Mouse (Mus musculus) hindbrain, embryonic 12.5 days (tissue): Measurements from ENCODE around the gene Rab35. TPM values are rescaled to one million over a fixed set of nuclear protein-coding genes. Genes with fewer than 3 reads are reported as not detected.

Experiments
- ATAC-seq: fragments of 200-750 bp; cut with Nextera tagmentation; 2 replicates; pipeline ENCODE4 v1.8.0; 2017; ENCODE audit warnings: moderate TSS enrichment; ENCODE audit not compliant: low FRiP score
- H3K27ac ChIP-seq: fragments of 300-500 bp; sonication (generic); 2 replicates; pipeline ENCODE4 v1.5.1; 2016; ENCODE audit warnings: mild to moderate bottlenecking
- H3K27me3 ChIP-seq: fragments of 300-500 bp; sonication (generic); 2 replicates; pipeline ENCODE4 v1.6.1; 2016; ENCODE audit warnings: mild to moderate bottlenecking
- H3K36me3 ChIP-seq: fragments of 300-500 bp; sonication (generic); 2 replicates; pipeline ENCODE4 v1.6.1; 2016; ENCODE audit warnings: mild to moderate bottlenecking
- H3K4me1 ChIP-seq: fragments of 300-500 bp; sonication (generic); 2 replicates; pipeline ENCODE4 v1.6.1; 2016
- H3K4me2 ChIP-seq: fragments of 300-500 bp; sonication (generic); replicated peaks from 2 replicates; pipeline ENCODE4 v1.6.1; 2016; ENCODE audit warnings: mild to moderate bottlenecking
- H3K4me3 ChIP-seq: fragments of 300-500 bp; sonication (generic); 2 replicates; pipeline ENCODE4 v1.5.1; 2016; ENCODE audit warnings: mild to moderate bottlenecking
- H3K9ac ChIP-seq: fragments of 300-500 bp; sonication (generic); 2 replicates; pipeline ENCODE4 v1.6.1; 2016; ENCODE audit warnings: mild to moderate bottlenecking, moderate library complexity
- H3K9me3 ChIP-seq: fragments of 300-500 bp; sonication (generic); replicated peaks from 2 replicates; pipeline ENCODE4 v1.6.1; 2016; ENCODE audit warnings: mild to moderate bottlenecking
- WGBS: fragments of 180-500 bp; shearing (Covaris S2); methylation state at CpG from one replicate; pipeline ENCODE4 v1.1.7; 2016; 5-methylcytosine and 5-hydroxymethylcytosine counted together
- polyA plus RNA-seq: library from polyadenylated mRNA; unstranded; fragments of >200 nt; fragmentation: Nextera tagmentation; extraction: Ambion mirVana; gene quantifications from 2 replicates; pipeline ENCODE4 v1.2.1, GENCODE M21; 2016

Gene Rab35
- polyA plus RNA-seq, 1 experiment from 2014 or later = 19.7 TPM

GRCm38 (mm10) chr5:115651821-115652220, 20.1 kb downstream of the Rab35 start:
- Histone ChIP-seq H3K4me2 (peak overlapping the region; percentile 66; the same call in 1 of the 2 replicates), H3K4me1 (peaks cover 19% of the 10 kb centered on the region), H3K9me3 (no peaks in the 10 kb centered on the region), H3K36me3 (peaks cover 24% of the 10 kb centered on the region), H3K4me3 (no peak overlapping the region), H3K27me3 (no peaks in the 10 kb centered on the region), H3K9ac (no peak overlapping the region), H3K27ac (0 out of 2 replicates have a peak overlapping the region, but pooled peaks have one; percentile 77)
- ATAC-seq = no peak
- WGBS = 89% methylated on average over 10 of the region's 10 CpGs

GRCm38 (mm10) chr5:115652681-115653575, 21.2 kb downstream of the Rab35 start:
- peak overlapping the region; percentile 56 for H3K9ac ChIP-seq
- ATAC-seq = peak; percentile 99
- H3K9me3 ChIP-seq = no peaks in the 10 kb centered on the region
- peak overlapping the region; percentile 40 for H3K4me3 ChIP-seq
- peak overlapping the region; percentile 77 for H3K27ac ChIP-seq
- H3K4me2 ChIP-seq = peak overlapping the region; percentile 66
- H3K36me3 ChIP-seq = peaks cover 14% of the 10 kb centered on the region
- WGBS = 4% methylated on average over 35 of the region's 35 CpGs
- H3K4me1 ChIP-seq = peaks cover 19% of the 10 kb centered on the region
- H3K27me3 ChIP-seq = no peaks in the 10 kb centered on the region

GRCm38 (mm10) chr5:115653776-115654175, 22.1 kb downstream of the Rab35 start:
- H3K9ac ChIP-seq = no peak overlapping the region
- H3K27ac ChIP-seq = no peak overlapping the region
- no peak for ATAC-seq
- peaks cover 17% of the 10 kb centered on the region for H3K4me1 ChIP-seq
- H3K4me2 ChIP-seq = no peak overlapping the region
- no peaks in the 10 kb centered on the region for H3K27me3 ChIP-seq
- peaks cover 7% of the 10 kb centered on the region for H3K36me3 ChIP-seq
- whole genome bisulfite sequencing = 87% methylated on average over 12 of the region's 12 CpGs
- no peak overlapping the region for H3K4me3 ChIP-seq
- H3K9me3 ChIP-seq = no peaks in the 10 kb centered on the region

GRCm38 (mm10) chr5:115656677-115657076, 25.0 kb downstream of the Rab35 start:
- Histone ChIP-seq H3K27ac (no peak overlapping the region), H3K27me3 (no peaks in the 10 kb centered on the region), H3K4me1 (peaks cover 9% of the 10 kb centered on the region), H3K9me3 (no peaks in the 10 kb centered on the region), H3K4me2 (no peak overlapping the region), H3K9ac (no peak overlapping the region), H3K4me3 (no peak overlapping the region), H3K36me3 (no peaks in the 10 kb centered on the region)
- no peak for ATAC-seq
- 88% methylated on average over 6 of the region's 6 CpGs for WGBS

GRCm38 (mm10) chr5:115657234-115657633, 25.5 kb downstream of the Rab35 start:
- Histone ChIP-seq H3K4me1 (peaks cover 4% of the 10 kb centered on the region; the same call in 1 of the 2 replicates), H3K27ac (no peak overlapping the region), H3K9ac (no peak overlapping the region), H3K27me3 (no peaks in the 10 kb centered on the region), H3K36me3 (0 out of 2 replicates have a peak, but pooled peaks cover 1% of the 10 kb centered on the region), H3K4me3 (no peak overlapping the region), H3K9me3 (no peaks in the 10 kb centered on the region), H3K4me2 (no peak overlapping the region)
- no peak for ATAC-seq
- 84% methylated on average over 1 of the region's 1 CpGs for WGBS

GRCm38 (mm10) chr5:115658352-115658751, 26.6 kb downstream of the Rab35 start:
- Histone ChIP-seq H3K4me2 (no peak overlapping the region), H3K4me3 (no peak overlapping the region), H3K27me3 (no peaks in the 10 kb centered on the region), H3K4me1 (no peaks in the 10 kb centered on the region), H3K9me3 (no peaks in the 10 kb centered on the region), H3K27ac (no peak overlapping the region), H3K9ac (no peak overlapping the region), H3K36me3 (peaks cover 5% of the 10 kb centered on the region; the same call in 1 of the 2 replicates)
- WGBS = 88% methylated on average over 6 of the region's 6 CpGs
- ATAC-seq = no peak

GRCm38 (mm10) chr5:115662658-115663057, 30.9 kb downstream of the Rab35 start:
- peaks cover 5% of the 10 kb centered on the region; the same call in 1 of the 2 replicates for H3K36me3 ChIP-seq
- no peak overlapping the region for H3K4me2 ChIP-seq

GRCm38 (mm10) chr5:115666366-115667065, 34.8 kb downstream of the Rab35 start:
- Histone ChIP-seq H3K4me2 (no peak overlapping the region), H3K27ac (no peak overlapping the region), H3K27me3 (no peaks in the 10 kb centered on the region), H3K4me3 (no peak overlapping the region), H3K9me3 (no peaks in the 10 kb centered on the region), H3K9ac (no peak overlapping the region), H3K4me1 (0 out of 2 replicates have a peak, but pooled peaks cover 3% of the 10 kb centered on the region), H3K36me3 (peaks cover 5% of the 10 kb centered on the region; the same call in 1 of the 2 replicates)
- no peak for ATAC-seq
- 67% methylated on average over 8 of the region's 8 CpGs for WGBS

More at GRCm38 (mm10) chr5:115662658-115663057, 30.9 kb downstream of the Rab35 start:
- Histone ChIP-seq H3K4me1 (no peaks in the 10 kb centered on the region), H3K4me3 (no peak overlapping the region), H3K9ac (no peak overlapping the region), H3K27me3 (no peaks in the 10 kb centered on the region), H3K27ac (no peak overlapping the region), H3K9me3 (no peaks in the 10 kb centered on the region)
- 82% methylated on average over 22 of the region's 22 CpGs for WGBS
- ATAC-seq = no peak

GRCm38 (mm10) chr5:115667210-115667609, 35.5 kb downstream of the Rab35 start:
- WGBS = 79% methylated on average over 8 of the region's 8 CpGs
- Histone ChIP-seq H3K27ac (no peak overlapping the region), H3K4me2 (no peak overlapping the region), H3K27me3 (no peaks in the 10 kb centered on the region), H3K9ac (no peak overlapping the region), H3K4me1 (0 out of 2 replicates have a peak, but pooled peaks cover 3% of the 10 kb centered on the region), H3K9me3 (no peaks in the 10 kb centered on the region), H3K4me3 (no peak overlapping the region), H3K36me3 (peaks cover 4% of the 10 kb centered on the region; the same call in 1 of the 2 replicates)
- no peak for ATAC-seq

GRCm38 (mm10) chr5:115667894-115668293, 36.2 kb downstream of the Rab35 start:
- Histone ChIP-seq H3K27me3 (no peaks in the 10 kb centered on the region), H3K9ac (no peak overlapping the region), H3K36me3 (no peaks in the 10 kb centered on the region), H3K9me3 (no peaks in the 10 kb centered on the region), H3K4me2 (no peak overlapping the region), H3K4me1 (0 out of 2 replicates have a peak, but pooled peaks cover 3% of the 10 kb centered on the region), H3K4me3 (no peak overlapping the region), H3K27ac (no peak overlapping the region)
- WGBS = 25% methylated on average over 7 of the region's 7 CpGs
- no peak for ATAC-seq

- no peak overlapping the region for H3K27ac ChIP-seq
- no peaks in the 10 kb centered on the region for H3K27me3 ChIP-seq
- no peak overlapping the region for H3K4me2 ChIP-seq
- H3K4me3 ChIP-seq = no peak overlapping the region
- H3K4me1 ChIP-seq = 0 out of 2 replicates have a peak, but pooled peaks cover 3% of the 10 kb centered on the region
- no peaks in the 10 kb centered on the region for H3K9me3 ChIP-seq
- no peak overlapping the region for H3K9ac ChIP-seq
- 83% methylated on average over 12 of the region's 12 CpGs for WGBS
- H3K36me3 ChIP-seq = no peaks in the 10 kb centered on the region
- ATAC-seq = no peak
Observed at GRCm38 (mm10) chr5:115668986-115669385, 37.3 kb downstream of the Rab35 start.

GRCm38 (mm10) chr5:115669974-115670373, 38.3 kb downstream of the Rab35 start:
- no peak for ATAC-seq
- 91% methylated on average over 11 of the region's 11 CpGs for WGBS
- Histone ChIP-seq H3K4me2 (no peak overlapping the region), H3K9ac (no peak overlapping the region), H3K4me3 (no peak overlapping the region), H3K27me3 (no peaks in the 10 kb centered on the region), H3K36me3 (no peaks in the 10 kb centered on the region), H3K4me1 (0 out of 2 replicates have a peak, but pooled peaks cover 3% of the 10 kb centered on the region), H3K27ac (no peak overlapping the region), H3K9me3 (no peaks in the 10 kb centered on the region)
